Mouse (Mus musculus) megakaryocyte progenitor cell, adult 5-6 weeks (primary cell): ENCODE measurements around the gene Gm49711. TPM values are rescaled to one million over a fixed set of nuclear protein-coding genes. Genes with fewer than 3 reads are reported as not detected.
A peak's percentile ranks its signal among the peaks of the same experiment; 100 is the strongest.

Experiments used
- ATAC-seq: replicated peaks from 2 replicates; pipeline ENCODE4 v1.8.0; 2016; ENCODE audit warnings: mild to moderate bottlenecking, moderate TSS enrichment, inconsistent platforms; ENCODE audit not compliant: poor library complexity
- total RNA-seq, 2 experiments: library from RNA; stranded (forward) in 1 of 2; stranded (reverse) in 1 of 2; fragments of 157-497, 149-512 nt in 1 of 2; fragments of 200-1000 nt in 1 of 2; gene quantifications; 2 replicates each; pipeline versions ENCODE4 v1.2.3 to v1.2.4; 2015 to 2017

The Gm49711 gene
- total RNA-seq (2015) (not detected in 2 replicates), total RNA-seq (2017) (not detected in 2 replicates)

DNA sequence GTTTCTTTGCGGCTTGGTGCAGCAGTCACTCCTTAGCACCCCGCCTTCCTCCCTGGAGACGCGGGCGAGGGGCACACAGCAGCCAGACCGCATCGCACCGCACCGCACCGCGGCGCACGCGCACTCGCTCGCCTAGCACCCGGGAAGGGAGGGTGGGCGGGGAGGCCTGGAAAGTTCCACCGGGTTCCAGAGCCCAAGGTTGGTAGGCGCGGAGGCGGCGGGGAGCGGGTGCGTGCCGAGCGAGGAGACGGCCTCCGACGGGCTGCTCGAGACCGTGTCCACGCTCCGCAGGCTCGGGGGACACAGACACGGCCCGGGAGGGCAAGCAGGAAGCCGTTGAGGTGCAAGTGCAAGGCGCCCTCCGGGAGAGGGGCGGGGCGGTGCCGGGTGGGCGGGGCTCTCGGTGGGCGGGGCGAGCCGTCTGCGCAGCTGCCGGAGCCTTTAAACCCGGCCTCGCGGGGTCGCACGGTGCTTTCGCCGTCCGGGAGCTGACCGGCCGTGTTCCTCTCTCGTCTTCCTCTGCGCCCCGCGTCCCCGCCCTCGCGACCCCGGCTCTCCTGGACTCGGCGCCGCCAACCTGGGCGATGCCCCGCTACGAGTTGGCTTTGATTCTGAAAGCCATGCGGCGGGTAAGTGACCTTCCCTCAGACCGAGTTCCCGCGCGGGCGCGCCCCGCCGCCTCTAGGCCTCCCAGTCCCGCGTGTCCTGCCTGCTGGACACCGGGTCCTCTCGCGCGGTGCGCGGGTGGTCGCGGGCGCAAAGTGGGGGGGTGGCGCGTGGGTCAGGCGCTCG is at the start of gene Gm49711, which contains the start of the genes Mrps6 and Slc5a3:
Gene Gm49711, plus strand, starts transcription at position 465 of the 792 bp plus-strand sequence.
Gene Mrps6, plus strand, starts transcription at position 419 of the 792 bp plus-strand sequence.
Gene Slc5a3, plus strand, starts transcription at position 471 of the 792 bp plus-strand sequence.
- ATAC-seq, result peak; percentile 77

DNA sequence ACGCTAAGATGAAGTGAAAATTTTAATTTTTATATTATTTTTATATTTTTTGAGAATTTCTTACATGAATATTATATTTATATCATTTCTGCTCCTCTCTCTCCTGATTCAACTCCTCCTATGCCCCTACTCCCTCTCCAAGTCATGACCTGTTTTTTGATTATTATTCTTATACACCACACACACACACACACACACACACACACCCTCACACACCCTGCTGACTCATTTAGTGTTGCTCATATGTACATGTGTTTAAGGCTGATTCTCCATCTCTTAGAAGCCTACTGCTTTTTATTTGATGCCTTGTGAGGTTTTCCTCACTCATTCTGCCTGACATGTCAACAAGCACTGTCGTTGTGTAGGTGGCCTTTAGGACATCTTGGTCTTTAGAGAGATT is 48.5 kb upstream of the Gm49711 start:
- no peak for ATAC-seq

DNA sequence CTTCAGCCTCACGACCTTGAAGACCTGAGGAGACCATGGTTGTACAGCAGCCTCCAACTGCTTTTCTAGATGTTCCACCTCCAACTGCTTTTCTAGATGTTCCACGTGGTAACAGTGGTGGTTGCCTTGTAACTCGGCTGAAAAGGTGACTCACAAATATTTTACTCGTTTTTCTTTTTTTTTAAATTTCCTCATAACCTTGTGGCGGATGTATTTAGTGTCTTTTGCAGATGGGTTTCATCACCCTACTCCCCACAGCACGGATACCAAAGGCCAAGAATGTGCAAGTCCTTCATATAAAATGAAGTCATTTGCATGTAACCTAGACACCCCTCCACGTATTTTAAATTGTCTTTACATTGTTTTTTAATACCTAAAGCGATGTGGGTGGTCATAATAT is 41.3 kb upstream of the Gm49711 start:
- ATAC-seq, result peak; percentile 40

DNA sequence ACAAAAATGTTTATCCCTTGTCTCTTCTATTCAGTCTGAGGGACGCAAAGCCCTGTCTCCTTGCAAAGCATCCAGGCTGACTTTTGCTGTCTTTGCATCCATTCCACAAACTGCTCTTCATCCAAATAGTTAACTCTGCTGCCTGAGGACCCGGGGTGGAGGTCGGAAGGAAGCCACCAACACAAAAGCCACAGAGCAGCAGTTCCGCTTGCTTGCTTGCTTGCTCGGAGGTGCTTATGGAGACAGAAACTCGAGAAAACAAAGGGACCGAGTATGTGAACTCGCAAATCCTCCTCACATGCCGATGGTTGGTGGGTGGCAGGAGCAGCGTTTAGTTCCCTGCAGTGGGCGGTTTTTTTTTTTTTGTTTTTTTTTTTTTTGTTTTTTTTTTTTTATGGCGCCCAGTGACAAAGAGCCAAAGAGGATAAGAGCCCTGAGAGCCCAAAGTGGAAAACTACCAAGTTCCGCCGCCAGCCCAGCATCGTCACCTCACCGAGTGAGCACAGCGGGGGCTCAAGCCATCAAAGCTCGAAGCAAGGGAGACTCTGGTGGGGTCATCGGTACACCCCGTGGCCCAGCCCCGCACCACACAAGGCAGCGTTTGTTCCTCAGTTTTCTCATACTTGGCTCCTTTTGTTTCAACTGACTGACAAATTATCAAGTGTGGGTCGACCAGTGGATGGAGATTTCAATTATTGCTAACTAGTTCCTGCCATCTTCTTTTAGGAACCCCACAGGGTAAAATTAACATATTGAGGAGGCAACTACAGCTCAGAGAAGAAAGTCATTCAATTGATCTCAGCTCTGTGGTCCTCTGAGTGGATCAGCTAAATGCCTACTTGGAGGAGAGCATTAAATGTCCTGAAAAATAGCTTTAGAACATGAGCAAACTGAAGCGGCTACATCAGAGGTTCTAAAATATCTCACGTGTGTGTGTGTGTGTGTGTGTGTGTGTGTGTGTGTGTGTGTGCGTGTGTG is 38.7 kb upstream of the Gm49711 start:
- peak; percentile 58 for ATAC-seq

DNA sequence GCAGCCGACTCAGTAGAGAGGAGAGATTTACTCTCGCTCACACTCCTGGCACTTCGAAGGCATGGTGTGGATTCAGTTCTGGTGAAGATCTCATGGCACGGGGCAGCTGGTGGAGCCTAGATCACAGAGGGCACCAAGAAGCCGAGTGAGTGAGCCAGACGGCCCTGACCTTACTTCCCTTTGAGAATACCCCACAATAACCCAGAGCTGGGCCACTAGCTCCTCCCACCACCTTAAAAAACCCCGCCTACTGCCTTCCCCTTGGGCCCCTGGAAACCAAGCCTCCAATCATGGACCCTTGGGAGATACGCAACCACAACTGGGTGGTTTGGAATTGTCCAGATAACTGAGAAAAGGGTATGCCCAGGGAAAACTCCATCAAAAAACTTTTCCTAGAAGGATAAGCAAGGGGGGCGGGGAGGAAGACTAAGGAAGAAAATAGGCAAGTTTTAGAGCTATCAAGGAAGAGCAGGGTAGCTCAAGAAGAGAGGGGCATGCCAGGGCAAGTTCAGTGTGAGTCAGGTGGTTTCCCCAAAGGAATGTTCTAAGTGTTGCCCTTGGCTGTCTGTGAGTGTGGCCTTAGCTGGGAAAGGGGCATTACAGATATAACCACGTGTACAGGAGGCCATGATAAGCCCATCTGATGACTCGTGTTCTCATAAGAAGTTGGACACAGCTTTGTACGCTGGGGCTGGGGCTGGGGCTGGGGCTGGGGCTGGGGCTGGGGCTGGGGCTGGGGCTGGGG is 36.3 kb upstream of the Gm49711 start:
- ATAC-seq, result peak; percentile 37

DNA sequence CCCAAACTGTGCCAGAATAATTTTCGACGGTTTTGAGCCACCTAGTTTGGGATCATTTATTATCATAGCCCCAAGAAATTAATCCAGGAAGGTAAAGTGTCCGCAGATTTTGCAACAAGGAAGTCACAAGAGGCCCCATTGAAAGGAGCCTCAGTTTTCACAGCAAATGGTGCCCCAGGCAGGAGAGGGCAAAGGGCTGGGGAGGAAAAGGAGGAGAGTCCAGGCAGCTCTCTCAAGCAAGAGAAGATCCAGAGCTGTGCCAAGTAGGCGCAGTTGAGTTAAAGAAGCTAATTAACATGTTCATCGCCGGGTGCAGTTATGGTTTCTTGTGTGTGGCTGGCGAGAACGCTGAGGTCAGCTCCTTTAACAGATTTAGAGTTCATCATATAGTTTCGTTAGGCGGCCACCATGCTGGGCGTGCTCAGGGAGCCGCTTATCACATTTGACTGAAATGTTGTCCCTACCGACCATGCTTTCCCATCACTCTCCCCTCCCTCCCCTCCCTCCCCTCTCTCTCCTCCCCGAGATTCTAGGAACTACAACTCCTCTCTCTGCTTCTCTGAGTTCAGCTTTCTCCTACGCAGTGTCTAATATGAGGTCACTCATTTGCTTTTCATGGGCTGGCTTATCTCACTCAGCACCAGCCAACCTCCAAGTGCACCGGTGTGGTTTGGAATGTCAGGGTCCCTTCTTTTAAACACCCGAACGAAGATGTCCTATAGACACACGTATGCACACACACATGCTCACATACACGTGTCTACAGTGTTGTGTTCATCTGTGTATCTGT is 35.4 kb upstream of the Gm49711 start:
- ATAC-seq, result no peak

DNA sequence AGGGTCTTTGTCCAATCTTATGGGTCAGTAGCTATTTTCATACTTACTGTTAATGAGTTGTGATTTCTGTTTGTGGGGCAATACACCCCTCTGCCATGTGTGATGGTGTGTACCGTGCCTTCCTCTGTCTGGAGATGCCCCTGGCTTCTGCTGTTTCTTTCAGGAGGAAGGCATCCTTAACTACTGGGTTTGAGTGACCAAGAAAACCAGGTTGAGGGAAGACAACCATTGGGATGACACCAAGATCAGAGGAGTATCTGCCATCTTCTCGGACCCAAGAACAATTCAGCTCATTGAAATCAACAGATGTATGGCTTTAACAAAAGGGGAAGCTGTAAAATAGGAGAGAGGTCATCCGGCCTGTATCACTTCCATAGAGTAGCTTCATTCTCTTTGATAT is 24.8 kb upstream of the Gm49711 start:
- no peak for ATAC-seq

DNA sequence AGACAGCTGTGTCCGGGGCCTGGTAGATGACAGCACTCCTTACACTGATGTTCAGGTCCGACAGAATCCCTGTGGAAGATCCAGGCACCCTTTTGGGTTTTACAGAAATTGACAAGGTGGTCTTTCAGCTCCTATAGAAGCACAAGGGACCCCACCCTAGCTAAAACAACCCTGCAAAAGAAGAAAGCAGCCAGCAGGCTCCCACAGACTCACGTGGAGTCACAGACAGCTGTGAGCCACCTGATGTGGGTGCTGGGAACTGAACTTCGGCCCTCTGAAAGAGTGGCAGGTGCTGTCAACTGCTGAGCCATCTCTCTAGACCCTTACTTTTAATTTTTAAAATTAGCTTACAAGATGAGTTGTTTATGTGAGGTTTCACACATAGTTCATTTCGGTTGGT is 23.4 kb upstream of the Gm49711 start:
- ATAC-seq, result no peak

DNA sequence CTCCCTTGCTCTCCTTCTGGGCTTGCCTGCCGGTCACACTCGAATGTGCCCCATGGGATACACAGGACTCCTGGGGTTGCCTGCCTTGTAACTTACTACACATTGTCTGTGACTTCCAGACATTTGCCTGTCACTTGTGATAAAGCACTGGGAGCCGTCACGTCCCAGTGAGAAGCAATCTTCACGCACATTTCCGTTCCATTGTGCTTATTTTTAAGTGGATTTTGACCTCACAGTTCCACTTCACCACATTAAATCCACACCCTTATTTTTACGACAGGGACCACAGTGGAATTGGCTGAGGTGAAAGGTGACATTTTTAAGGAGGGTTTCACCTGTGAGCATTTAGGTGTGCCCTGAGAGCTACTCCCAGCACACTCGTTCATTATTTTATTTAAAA is 21.4 kb upstream of the Gm49711 start:
- no peak for ATAC-seq

DNA sequence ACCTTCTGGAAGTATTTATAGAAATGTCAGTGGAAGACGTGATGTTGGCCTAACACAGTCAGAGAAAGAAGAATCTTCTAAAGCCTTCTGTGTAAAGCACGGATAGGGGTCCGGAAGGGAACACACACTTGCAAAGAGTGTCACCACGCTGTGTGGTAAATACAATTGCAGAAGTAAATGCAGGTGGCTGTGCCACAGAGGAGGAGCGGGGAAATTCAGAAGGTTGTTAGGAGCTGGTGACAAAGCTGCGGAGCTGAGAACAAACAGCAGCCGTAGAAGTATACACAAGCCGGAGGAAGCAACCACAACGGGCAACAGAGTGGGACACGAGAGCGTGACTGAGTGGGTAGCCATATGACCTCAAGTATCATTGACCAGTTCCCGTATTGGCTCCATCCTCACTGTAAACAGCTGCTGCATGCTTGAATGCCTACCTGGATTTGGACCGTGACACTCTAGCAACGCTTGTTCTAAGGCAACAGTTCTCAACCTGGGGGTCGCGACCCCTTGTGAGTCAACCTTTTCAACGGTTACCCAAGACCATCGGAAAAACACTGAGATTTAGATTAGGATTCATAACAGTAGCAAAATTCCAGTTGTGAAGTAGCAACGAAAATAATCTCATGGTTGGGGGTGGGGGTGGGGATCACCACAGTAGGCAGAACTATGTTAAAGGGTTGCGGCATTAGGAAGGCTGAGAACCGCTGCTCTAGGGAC is 20.1 kb upstream of the Gm49711 start:
- peak; percentile 88 for ATAC-seq

DNA sequence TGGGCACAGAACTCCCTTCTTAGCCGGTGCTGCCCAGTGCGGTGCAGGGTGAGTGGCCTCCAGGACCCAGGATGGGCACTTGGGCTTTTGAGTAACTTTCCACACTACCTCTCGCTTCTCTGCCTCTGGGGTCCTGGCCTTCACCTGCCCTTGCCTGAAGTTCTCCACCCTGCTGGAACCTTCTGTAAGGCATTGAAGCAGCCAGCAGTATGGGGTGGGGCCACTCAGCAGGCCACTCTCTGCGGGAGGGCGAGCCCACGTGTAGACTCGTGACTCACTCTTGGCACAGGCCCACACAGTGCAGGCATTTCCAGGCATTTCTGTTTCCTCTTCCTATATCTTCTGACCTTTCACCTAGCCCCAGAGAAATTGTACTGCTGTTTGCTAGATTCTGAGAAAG is 18.7 kb upstream of the Gm49711 start:
- ATAC-seq, result no peak

DNA sequence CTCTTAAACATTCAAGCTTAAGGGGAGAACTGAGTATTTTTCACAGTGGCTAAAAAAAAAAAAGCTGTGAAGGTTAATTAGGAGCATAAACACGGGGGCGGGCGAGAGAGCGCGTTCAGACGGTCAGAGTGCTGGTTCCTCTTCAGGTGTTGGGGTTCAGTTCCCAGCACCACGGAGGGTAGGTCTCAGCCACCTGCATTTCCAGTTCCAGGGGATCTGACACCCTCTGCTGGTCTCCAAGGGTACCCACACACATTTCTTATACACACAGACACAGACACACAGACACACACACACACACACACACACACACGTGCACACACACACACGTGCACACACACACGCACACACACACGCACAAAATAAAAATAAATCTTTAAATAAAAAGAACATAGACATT is 18.1 kb upstream of the Gm49711 start:
- no peak for ATAC-seq

DNA sequence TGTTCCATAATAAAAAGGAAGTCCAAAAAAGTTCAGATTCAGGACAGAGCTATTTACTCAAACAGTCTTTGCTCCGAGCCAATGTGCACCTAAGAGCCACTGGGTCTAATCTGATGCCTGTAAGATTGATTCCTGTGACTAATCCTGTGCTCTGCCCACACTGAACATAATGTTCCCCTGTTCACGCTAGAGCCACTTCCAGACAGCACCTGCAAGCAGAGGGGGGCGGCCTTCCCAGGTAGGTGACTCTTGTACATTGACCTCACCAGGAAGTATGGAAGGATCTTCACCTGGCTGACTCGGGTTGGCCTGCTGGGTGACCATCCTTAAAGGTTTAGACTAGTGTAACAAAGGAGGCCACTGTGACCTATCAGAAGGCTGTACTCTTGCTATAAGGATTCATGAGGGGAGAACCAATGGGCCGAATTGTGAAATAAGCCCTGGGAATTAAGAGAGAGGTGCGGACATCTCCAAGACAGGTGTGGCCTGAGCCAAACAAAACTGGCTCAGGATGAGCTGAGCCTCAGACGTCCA is 6.3 kb upstream of the Gm49711 start:
- no peak for ATAC-seq

DNA sequence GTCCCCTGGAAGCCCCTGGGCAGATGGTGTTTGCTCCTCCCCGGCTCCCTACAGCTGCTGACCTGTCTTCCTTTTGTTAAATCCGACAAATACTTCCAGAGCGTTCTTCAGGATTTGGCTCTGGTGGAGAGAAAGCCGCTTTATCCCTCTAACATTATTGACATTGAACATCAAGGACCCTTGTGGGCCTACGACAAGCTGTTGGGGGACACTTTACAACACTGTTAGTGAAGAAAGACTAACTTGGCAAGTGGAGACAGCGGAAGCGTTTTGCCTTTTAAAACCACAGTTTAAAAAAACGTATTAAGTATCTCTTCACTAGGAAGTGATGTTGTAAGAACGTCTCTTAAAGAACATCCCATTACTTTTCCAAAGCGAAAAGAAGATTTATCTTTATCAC is 5.5 kb upstream of the Gm49711 start:
- no peak for ATAC-seq

DNA sequence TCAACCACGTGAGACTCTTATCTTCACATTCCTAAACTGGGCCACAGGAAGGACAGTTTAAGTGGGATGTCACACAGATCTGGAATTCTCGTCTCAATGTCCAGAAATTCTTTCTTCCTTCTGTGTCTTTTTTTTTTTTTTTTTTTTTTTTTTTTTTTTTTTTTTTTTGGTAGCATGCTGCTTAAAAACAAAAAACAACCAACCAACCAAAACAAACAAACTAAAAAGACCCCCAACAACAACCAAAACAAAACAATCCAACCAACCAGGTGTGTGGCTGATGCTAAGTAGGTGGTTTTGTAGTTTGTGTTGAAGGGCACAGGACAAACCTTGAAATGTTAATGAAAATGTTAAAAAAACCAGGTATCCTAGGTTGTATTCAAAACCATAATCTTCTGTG is 1.4 kb upstream of the Gm49711 start:
- no peak for ATAC-seq

DNA sequence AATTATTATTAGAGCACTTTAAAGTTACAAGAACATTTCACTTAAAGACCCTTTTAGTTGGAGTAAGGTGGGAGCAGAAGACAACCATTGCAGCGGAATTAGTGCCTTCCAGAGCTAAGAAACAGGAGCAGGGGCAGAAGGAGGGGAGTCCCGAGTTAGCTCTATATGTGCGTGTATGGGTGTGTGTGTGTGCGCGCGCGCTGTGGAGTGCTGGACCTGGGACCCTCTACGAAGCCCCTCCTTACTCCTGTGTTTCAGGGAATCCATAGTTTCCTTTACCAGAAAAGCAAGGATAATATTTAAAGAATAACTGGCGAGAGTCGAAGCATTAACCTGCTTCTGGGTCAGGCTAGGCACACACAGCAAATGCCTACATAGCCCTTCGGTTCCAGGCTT is 662 bp upstream of the Gm49711 start:
- ATAC-seq, result no peak; the same call in 1 of the 2 replicates

DNA sequence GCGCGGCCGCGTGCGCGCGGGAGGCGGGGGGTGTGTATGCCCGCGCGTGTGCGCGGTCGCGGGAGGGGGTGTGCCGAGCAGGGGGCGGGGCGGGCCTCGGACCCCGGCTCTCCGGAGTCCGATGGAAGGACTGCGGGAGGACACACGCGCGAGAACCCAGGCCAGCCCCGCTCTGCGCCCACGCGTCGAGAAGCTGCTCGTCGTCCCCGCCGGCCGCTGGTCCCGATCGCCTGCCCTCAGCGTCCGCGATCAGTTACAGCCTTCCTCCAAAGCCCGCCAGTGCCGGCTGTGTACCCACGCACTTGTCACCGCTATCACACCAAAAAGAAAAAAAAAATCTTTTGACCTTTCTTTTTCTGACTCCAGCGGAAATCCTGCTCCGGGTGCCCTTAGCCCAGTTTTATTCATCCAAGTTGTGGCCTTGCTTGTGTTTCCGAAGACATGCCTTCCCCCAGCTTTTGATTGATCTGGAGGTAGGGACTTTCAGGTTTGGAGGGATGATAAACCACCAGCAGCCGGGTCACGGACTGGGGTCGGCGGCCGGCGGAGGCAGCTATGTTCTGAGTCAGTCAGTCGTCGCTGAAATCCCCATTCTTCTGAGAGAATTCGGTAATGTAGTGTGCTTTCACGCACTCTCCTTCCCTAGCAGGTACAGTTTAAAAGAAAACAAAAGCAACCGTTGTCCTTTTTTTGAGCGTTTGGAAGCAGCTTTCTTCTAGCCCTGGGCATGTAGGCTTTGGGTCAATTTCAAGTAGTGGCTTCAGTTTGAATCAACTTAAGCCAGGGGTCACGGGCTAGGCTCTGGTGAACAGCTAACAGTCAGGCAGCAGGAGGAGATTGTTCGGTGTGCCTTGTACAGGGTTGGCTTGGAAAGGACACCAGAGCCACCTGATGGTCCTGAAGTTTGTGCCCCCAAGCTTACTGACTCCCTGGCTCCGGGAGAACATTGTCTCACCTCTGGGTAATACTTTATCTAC is 816 bp downstream of the Gm49711 start:
- ATAC-seq, result no peak

DNA sequence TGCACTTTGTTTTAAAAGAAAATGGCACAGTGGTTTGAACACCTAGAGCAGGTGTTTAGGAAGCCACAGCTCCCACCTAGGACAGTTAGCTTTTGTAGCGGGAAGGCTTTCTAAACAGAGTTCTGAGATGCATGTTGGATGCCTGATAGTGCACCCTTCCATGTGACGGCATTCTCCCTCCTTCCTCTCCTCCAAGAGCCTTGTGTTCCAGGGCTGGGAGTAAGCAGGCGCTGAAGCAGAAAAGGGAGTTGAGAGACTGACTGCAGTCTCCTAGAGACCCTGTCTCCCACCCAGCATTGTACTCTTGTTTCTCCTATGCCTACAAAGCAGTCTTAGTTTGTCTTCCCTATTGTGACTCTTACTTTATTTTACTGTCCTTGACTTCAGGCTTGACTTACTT is 2.1 kb downstream of the Gm49711 start:
- no peak for ATAC-seq
